Mouse (Mus musculus): ENCODE measurements around the gene Odc1. TPM values are rescaled to one million over a fixed set of nuclear protein-coding genes. Genes with fewer than 3 reads are reported as not detected.

The Odc1 gene
- 267 and 285 TPM in 2 replicates for polyA plus RNA-seq (2012; rRNA removed)

GRCm38 (mm10) chr12:17544209-17545106, at the start of gene Odc1:
Gene Odc1, plus strand, starts transcription at chr12:17544794.

Other genes starting within 250 kb of the Odc1 start
- gene Atp6v1c2, start 215.4 kb upstream of the Odc1 start, polyA plus RNA-seq (2012; rRNA removed): 0.18 and 0.49 TPM in 2 replicates
- gene Nol10, start 196.3 kb upstream of the Odc1 start, polyA plus RNA-seq (2012; rRNA removed): 18.1 and 18.8 TPM in 2 replicates
- 72.9 and 86.4 TPM in 2 replicates for gene Hpcal1, start 146.1 kb downstream of the Odc1 start, polyA plus RNA-seq (2012; rRNA removed)